Mouse (Mus musculus): ENCODE results near the gene Mcub. TPM values are rescaled to one million over a fixed set of nuclear protein-coding genes. Genes with fewer than 3 reads are reported as not detected.

The Mcub gene
- polyA plus RNA-seq, 1 experiment from 2014 or later: 14.1 TPM

DNA sequence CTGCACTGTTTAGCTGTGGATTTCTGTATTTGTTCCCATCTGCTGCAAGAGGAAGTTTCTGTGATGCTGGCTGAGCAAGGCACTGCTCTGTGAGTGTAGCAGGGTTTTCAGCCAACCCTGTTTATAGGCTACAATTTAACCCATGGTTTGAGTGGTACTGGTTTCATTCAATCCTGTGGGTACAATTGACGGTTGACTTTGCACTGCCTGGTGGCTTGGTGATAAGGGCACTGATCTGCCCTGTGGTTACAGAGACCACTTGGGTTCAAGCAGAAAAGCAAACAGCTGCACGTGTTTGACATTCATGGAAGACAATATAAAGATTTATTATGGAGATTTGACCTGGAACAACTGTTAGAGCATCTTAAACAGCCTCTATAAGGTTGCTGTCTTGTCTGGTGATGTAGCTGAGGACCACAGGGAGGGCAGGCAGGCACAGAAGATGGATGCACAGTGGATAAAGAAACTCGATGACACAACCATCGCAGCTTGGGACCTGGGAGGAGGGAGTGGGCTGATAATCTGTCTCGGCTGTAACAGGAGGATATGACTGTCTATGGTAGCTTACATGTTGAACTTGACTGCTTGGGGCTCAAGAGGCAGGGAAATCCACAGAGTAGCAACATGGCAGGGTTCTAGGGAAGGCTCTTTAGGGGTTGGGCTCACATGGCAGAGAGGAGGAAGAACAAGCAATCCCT lies 23.6 kb downstream of the Mcub start:
- Histone ChIP-seq H3K9ac (ENCODE audit: low read length) (no peak overlapping the region), H3K36me3 (ENCODE audit: control insufficient read depth, insufficient read depth, low read length) (no peaks in the 10 kb centered on the region), H3K4me2 (ENCODE audit: low read depth, severe bottlenecking) (no peak overlapping the region), H3K9me3 (ENCODE audit: control insufficient read depth, low read length) (no peaks in the 10 kb centered on the region), H3K4me3 (ENCODE audit: low read depth, low read length) (no peak overlapping the region), H3K27me3 (ENCODE audit: control insufficient read depth, insufficient read depth, low read length) (no peaks in the 10 kb centered on the region), H3K4me1 (ENCODE audit: control insufficient read depth, insufficient read depth, low read length) (no peaks in the 10 kb centered on the region), H3K27ac (replicated peaks; ENCODE audit: low read depth, low read length) (no peak overlapping the region)
- no peak for ATAC-seq (ENCODE audit: insufficient number of reproducible peaks, low FRiP score, low TSS enrichment, low read depth)
- no peak for DNase-seq (ENCODE audit: low spot score)
- 73% methylated on average over 5 of the region's 5 CpGs for WGBS

GRCm38 (mm10) chr3:129943813-129944212 lies 26.2 kb downstream of the Mcub start:
- Histone ChIP-seq H3K9me3 (ENCODE audit: control insufficient read depth, low read length) (no peaks in the 10 kb centered on the region), H3K27ac (replicated peaks; ENCODE audit: low read depth, low read length) (no peak overlapping the region), H3K4me2 (ENCODE audit: low read depth, severe bottlenecking) (no peak overlapping the region), H3K36me3 (ENCODE audit: control insufficient read depth, insufficient read depth, low read length) (no peaks in the 10 kb centered on the region), H3K4me3 (ENCODE audit: low read depth, low read length) (no peak overlapping the region), H3K4me1 (ENCODE audit: control insufficient read depth, insufficient read depth, low read length) (no peaks in the 10 kb centered on the region), H3K9ac (ENCODE audit: low read length) (no peak overlapping the region), H3K27me3 (ENCODE audit: control insufficient read depth, insufficient read depth, low read length) (no peaks in the 10 kb centered on the region)
- WGBS: 76% methylated on average over 4 of the region's 4 CpGs
- DNase-seq (ENCODE audit: low spot score) (no peak), ATAC-seq (ENCODE audit: insufficient number of reproducible peaks, low FRiP score, low TSS enrichment, low read depth) (no peak)

DNA sequence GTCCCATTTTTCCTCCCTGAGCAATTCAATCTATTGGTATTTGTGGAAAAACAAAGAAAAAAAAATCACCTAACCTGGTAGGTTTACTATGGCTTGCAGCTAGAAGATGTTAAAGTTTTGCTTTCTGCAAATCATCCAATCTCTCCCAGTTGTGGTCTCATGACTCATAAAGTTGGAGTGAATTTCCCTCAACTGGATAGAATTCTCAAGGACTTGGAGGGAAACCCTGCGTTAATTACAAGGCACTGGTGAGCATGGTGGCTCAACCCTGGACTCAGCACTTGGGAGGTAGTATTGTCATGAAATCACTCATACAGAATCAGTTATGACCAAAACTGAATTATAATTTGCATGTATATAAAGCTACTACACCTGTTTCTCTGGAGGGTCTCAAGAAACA lies 28.7 kb downstream of the Mcub start:
- DNase-seq (ENCODE audit: low spot score): no peak
- no peak overlapping the region for H3K4me2 ChIP-seq (ENCODE audit: low read depth, severe bottlenecking)
- no peak for ATAC-seq (ENCODE audit: insufficient number of reproducible peaks, low FRiP score, low TSS enrichment, low read depth)
- no peaks in the 10 kb centered on the region for H3K36me3 ChIP-seq (ENCODE audit: control insufficient read depth, insufficient read depth, low read length)
- no peaks in the 10 kb centered on the region for H3K27me3 ChIP-seq (ENCODE audit: control insufficient read depth, insufficient read depth, low read length)
- no peak overlapping the region for H3K4me3 ChIP-seq (ENCODE audit: low read depth, low read length)
- WGBS: 89% methylated on average over 1 of the region's 1 CpGs
- H3K9ac ChIP-seq (ENCODE audit: low read length): no peak overlapping the region
- peaks cover 5% of the 10 kb centered on the region for H3K4me1 ChIP-seq (ENCODE audit: control insufficient read depth, insufficient read depth, low read length)
- no peak overlapping the region for H3K27ac ChIP-seq (replicated peaks; ENCODE audit: low read depth, low read length)
- H3K9me3 ChIP-seq (ENCODE audit: control insufficient read depth, low read length): no peaks in the 10 kb centered on the region

DNA sequence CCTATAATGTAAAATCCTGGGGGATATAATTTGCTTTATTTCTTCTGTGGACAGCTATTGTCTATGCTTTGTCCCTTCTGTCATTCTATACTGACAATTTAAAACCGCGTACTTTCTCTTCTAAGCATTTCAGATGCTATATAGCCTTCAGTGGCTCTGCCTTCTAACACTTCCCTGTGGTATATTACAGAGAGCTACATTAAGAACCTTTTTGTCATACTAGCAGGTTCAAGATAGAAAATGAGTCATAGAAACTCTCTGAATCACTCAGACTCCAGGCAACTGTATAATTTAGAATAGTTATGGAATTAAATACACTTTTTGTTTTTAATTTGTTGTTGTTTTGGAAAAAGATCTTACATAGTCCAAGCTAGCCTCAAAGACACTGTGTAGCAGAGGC lies 29.2 kb downstream of the Mcub start:
- 99% methylated on average over 2 of the region's 2 CpGs for WGBS
- no peak overlapping the region for H3K4me3 ChIP-seq (ENCODE audit: low read depth, low read length)

GRCm38 (mm10) chr3:129939058-129939457 lies 30.9 kb downstream of the Mcub start:
- Histone ChIP-seq H3K36me3 (ENCODE audit: control insufficient read depth, insufficient read depth, low read length) (no peaks in the 10 kb centered on the region), H3K4me3 (ENCODE audit: low read depth, low read length) (no peak overlapping the region), H3K27ac (replicated peaks; ENCODE audit: low read depth, low read length) (no peak overlapping the region), H3K4me2 (ENCODE audit: low read depth, severe bottlenecking) (no peak overlapping the region), H3K9ac (ENCODE audit: low read length) (no peak overlapping the region), H3K4me1 (ENCODE audit: control insufficient read depth, insufficient read depth, low read length) (peaks cover 5% of the 10 kb centered on the region), H3K27me3 (ENCODE audit: control insufficient read depth, insufficient read depth, low read length) (no peaks in the 10 kb centered on the region), H3K9me3 (ENCODE audit: control insufficient read depth, low read length) (no peaks in the 10 kb centered on the region)
- no peak for ATAC-seq (ENCODE audit: insufficient number of reproducible peaks, low FRiP score, low TSS enrichment, low read depth)
- WGBS: 46% methylated on average over 7 of the region's 7 CpGs
- no peak for DNase-seq (ENCODE audit: low spot score)

More for the DNA sequence above, 29.2 kb downstream of the Mcub start:
- H3K36me3 ChIP-seq (ENCODE audit: control insufficient read depth, insufficient read depth, low read length): no peaks in the 10 kb centered on the region
- ATAC-seq (ENCODE audit: insufficient number of reproducible peaks, low FRiP score, low TSS enrichment, low read depth) (no peak), DNase-seq (ENCODE audit: low spot score) (no peak)
- peaks cover 5% of the 10 kb centered on the region for H3K4me1 ChIP-seq (ENCODE audit: control insufficient read depth, insufficient read depth, low read length)
- H3K9ac ChIP-seq (ENCODE audit: low read length): no peak overlapping the region
- no peak overlapping the region for H3K4me2 ChIP-seq (ENCODE audit: low read depth, severe bottlenecking)
- no peak overlapping the region for H3K27ac ChIP-seq (replicated peaks; ENCODE audit: low read depth, low read length)
- no peaks in the 10 kb centered on the region for H3K27me3 ChIP-seq (ENCODE audit: control insufficient read depth, insufficient read depth, low read length)
- no peaks in the 10 kb centered on the region for H3K9me3 ChIP-seq (ENCODE audit: control insufficient read depth, low read length)

GRCm38 (mm10) chr3:129937848-129938247 lies 32.2 kb downstream of the Mcub start:
- no peaks in the 10 kb centered on the region for H3K9me3 ChIP-seq (ENCODE audit: control insufficient read depth, low read length)
- DNase-seq (ENCODE audit: low spot score) (peak; percentile 30), ATAC-seq (ENCODE audit: insufficient number of reproducible peaks, low FRiP score, low TSS enrichment, low read depth) (no peak)
- 18% methylated on average over 3 of the region's 3 CpGs for WGBS
- H3K4me2 ChIP-seq (ENCODE audit: low read depth, severe bottlenecking): no peak overlapping the region
- peaks cover 5% of the 10 kb centered on the region for H3K4me1 ChIP-seq (ENCODE audit: control insufficient read depth, insufficient read depth, low read length)
- no peaks in the 10 kb centered on the region for H3K36me3 ChIP-seq (ENCODE audit: control insufficient read depth, insufficient read depth, low read length)
- no peak overlapping the region for H3K4me3 ChIP-seq (ENCODE audit: low read depth, low read length)
- no peak overlapping the region for H3K27ac ChIP-seq (replicated peaks; ENCODE audit: low read depth, low read length)
- H3K9ac ChIP-seq (ENCODE audit: low read length): no peak overlapping the region
- H3K27me3 ChIP-seq (ENCODE audit: control insufficient read depth, insufficient read depth, low read length): no peaks in the 10 kb centered on the region

GRCm38 (mm10) chr3:129936561-129936960 lies 33.4 kb downstream of the Mcub start:
- Histone ChIP-seq H3K36me3 (ENCODE audit: control insufficient read depth, insufficient read depth, low read length) (no peaks in the 10 kb centered on the region), H3K4me3 (ENCODE audit: low read depth, low read length) (no peak overlapping the region), H3K9me3 (ENCODE audit: control insufficient read depth, low read length) (no peaks in the 10 kb centered on the region), H3K27me3 (ENCODE audit: control insufficient read depth, insufficient read depth, low read length) (no peaks in the 10 kb centered on the region), H3K27ac (replicated peaks; ENCODE audit: low read depth, low read length) (no peak overlapping the region), H3K4me2 (ENCODE audit: low read depth, severe bottlenecking) (no peak overlapping the region), H3K4me1 (ENCODE audit: control insufficient read depth, insufficient read depth, low read length) (peaks cover 5% of the 10 kb centered on the region), H3K9ac (ENCODE audit: low read length) (no peak overlapping the region)
- DNase-seq (ENCODE audit: low spot score) (no peak), ATAC-seq (ENCODE audit: insufficient number of reproducible peaks, low FRiP score, low TSS enrichment, low read depth) (no peak)
- WGBS: 36% methylated on average over 9 of the region's 9 CpGs

- Histone ChIP-seq H3K27ac (replicated peaks; ENCODE audit: low read depth, low read length) (no peak overlapping the region), H3K4me3 (ENCODE audit: low read depth, low read length) (no peak overlapping the region), H3K27me3 (ENCODE audit: control insufficient read depth, insufficient read depth, low read length) (no peaks in the 10 kb centered on the region), H3K4me2 (ENCODE audit: low read depth, severe bottlenecking) (no peak overlapping the region), H3K9ac (ENCODE audit: low read length) (no peak overlapping the region), H3K4me1 (ENCODE audit: control insufficient read depth, insufficient read depth, low read length) (no peaks in the 10 kb centered on the region), H3K36me3 (ENCODE audit: control insufficient read depth, insufficient read depth, low read length) (no peaks in the 10 kb centered on the region), H3K9me3 (ENCODE audit: control insufficient read depth, low read length) (no peaks in the 10 kb centered on the region)
- ATAC-seq (ENCODE audit: insufficient number of reproducible peaks, low FRiP score, low TSS enrichment, low read depth) (no peak), DNase-seq (ENCODE audit: low spot score) (peak; percentile 67)
- 54% methylated on average over 4 of the region's 4 CpGs for WGBS
Measured at GRCm38 (mm10) chr3:129932443-129932842, 37.6 kb downstream of the Mcub start.

GRCm38 (mm10) chr3:129930213-129930778 lies 39.7 kb downstream of the Mcub start:
- Histone ChIP-seq H3K9me3 (ENCODE audit: control insufficient read depth, low read length) (no peaks in the 10 kb centered on the region), H3K4me2 (ENCODE audit: low read depth, severe bottlenecking) (no peak overlapping the region), H3K4me1 (ENCODE audit: control insufficient read depth, insufficient read depth, low read length) (no peaks in the 10 kb centered on the region), H3K27ac (replicated peaks; ENCODE audit: low read depth, low read length) (no peak overlapping the region), H3K27me3 (ENCODE audit: control insufficient read depth, insufficient read depth, low read length) (no peaks in the 10 kb centered on the region), H3K9ac (ENCODE audit: low read length) (no peak overlapping the region), H3K4me3 (ENCODE audit: low read depth, low read length) (no peak overlapping the region), H3K36me3 (ENCODE audit: control insufficient read depth, insufficient read depth, low read length) (no peaks in the 10 kb centered on the region)
- 73% methylated on average over 6 of the region's 6 CpGs for WGBS
- DNase-seq (ENCODE audit: low spot score) (no peak), ATAC-seq (ENCODE audit: insufficient number of reproducible peaks, low FRiP score, low TSS enrichment, low read depth) (no peak)

All from limb, embryonic 11.5 days (tissue).